Mouse (Mus musculus) heart, embryonic 14.5 days (tissue): ENCODE measurements around the gene Rad51b. TPM values are rescaled to one million over a fixed set of nuclear protein-coding genes. Genes with fewer than 3 reads are reported as not detected.

Experiments used
- ATAC-seq: fragments of 200-750 bp; cut with Nextera tagmentation; 2 replicates; pipeline ENCODE4 v1.8.0; 2017; ENCODE audit warnings: low read depth, moderate TSS enrichment; ENCODE audit not compliant: insufficient number of reproducible peaks, insufficient read depth, low FRiP score
- H3K27ac ChIP-seq, 2 experiments: fragments of 200-500 bp in 1 of 2; fragments of 300-500 bp in 1 of 2; sonication (generic) in 1 of 2; replicated peaks in 1 of 2; 2 replicates each; pipeline ENCODE4 v1.5.1; 2012 to 2014; ENCODE audit warnings: low read depth in 2 of 2, low read length in 2 of 2, control low read depth in 1 of 2, mild to moderate bottlenecking in 1 of 2, mixed read lengths in 1 of 2; ENCODE audit not compliant: control insufficient read depth in 1 of 2, insufficient read depth in 1 of 2
- H3K27me3 ChIP-seq: fragments of 300-500 bp; sonication (generic); 2 replicates; pipeline ENCODE4 v1.6.1; 2014; ENCODE audit warnings: mild to moderate bottlenecking, low read length, control low read depth; ENCODE audit not compliant: control insufficient read depth, insufficient read depth
- H3K36me3 ChIP-seq: fragments of 300-500 bp; sonication (generic); 2 replicates; pipeline ENCODE4 v1.6.1; 2014; ENCODE audit warnings: mild to moderate bottlenecking, control low read depth, low read length, mixed read lengths; ENCODE audit not compliant: control insufficient read depth, insufficient read depth
- H3K4me1 ChIP-seq, 2 experiments: fragments of 200-500 bp in 1 of 2; fragments of 300-500 bp in 1 of 2; sonication (generic) in 1 of 2; 2 replicates each; pipeline ENCODE4 v1.6.1; 2012 to 2014; ENCODE audit warnings: low read length in 2 of 2, control low read depth in 1 of 2, mixed read lengths in 1 of 2; ENCODE audit not compliant: control insufficient read depth in 2 of 2, insufficient read depth in 2 of 2
- H3K4me2 ChIP-seq: fragments of 300-500 bp; sonication (generic); 2 replicates; pipeline ENCODE4 v1.6.1; 2014; ENCODE audit warnings: mild to moderate bottlenecking, low read length
- H3K4me3 ChIP-seq, 2 experiments: fragments of 200-500 bp in 1 of 2; fragments of 300-500 bp in 1 of 2; sonication (generic) in 1 of 2; 2 replicates each; pipeline ENCODE4 v1.5.1; 2012 to 2014; ENCODE audit warnings: low read length in 2 of 2, mild to moderate bottlenecking in 2 of 2, control low read depth in 1 of 2, low read depth in 1 of 2, moderate library complexity in 1 of 2; ENCODE audit not compliant: control insufficient read depth in 1 of 2, insufficient read depth in 1 of 2
- H3K9ac ChIP-seq: fragments of 300-500 bp; sonication (generic); 2 replicates; pipeline ENCODE4 v1.6.1; 2014; ENCODE audit warnings: mild to moderate bottlenecking, low read length
- H3K9me3 ChIP-seq: fragments of 300-500 bp; sonication (generic); 2 replicates; pipeline ENCODE4 v1.6.1; 2016; ENCODE audit warnings: low read length, control low read depth; ENCODE audit not compliant: control insufficient read depth
- WGBS: fragments of 180-500 bp; shearing (Covaris S2); extraction: QIAGEN DNeasy Blood & Tissue Kit; methylation state at CpG from one replicate; pipeline ENCODE4 v1.1.7; 2014; 5-methylcytosine and 5-hydroxymethylcytosine counted together
- polyA plus RNA-seq: library from polyadenylated mRNA; unstranded; fragments of >200 nt; fragmentation: Nextera tagmentation; extraction: Ambion mirVana; gene quantifications from 2 replicates; pipeline ENCODE4 v1.2.1, GENCODE M21; 2014

The Rad51b gene
- polyA plus RNA-seq, 1 experiment from 2014 or later: 4.2 TPM

DNA sequence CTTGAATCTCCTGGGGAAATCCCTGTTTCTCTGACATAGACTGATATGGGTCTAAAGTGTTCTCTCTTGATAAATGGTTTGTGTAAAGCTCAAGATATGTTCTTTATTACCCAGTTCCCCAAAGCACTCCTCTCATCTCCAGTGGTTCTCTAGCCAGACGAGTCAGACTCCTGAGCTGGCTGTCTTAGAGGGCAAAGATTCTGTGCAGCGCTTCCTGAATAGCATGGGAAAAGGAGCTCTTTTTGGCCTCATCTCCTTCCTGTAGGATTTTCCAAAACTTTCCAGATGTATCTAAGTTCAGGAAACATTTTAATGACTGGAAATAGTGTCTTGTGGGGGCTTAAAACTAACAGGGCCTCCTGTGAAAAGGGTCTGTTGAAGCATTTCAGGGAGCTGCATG is 483.7 kb downstream of the Rad51b start:
- H3K4me3 ChIP-seq: no peak overlapping the region
- ATAC-seq: no peak
- H3K9ac ChIP-seq: no peak overlapping the region
- no peaks in the 10 kb centered on the region for H3K27me3 ChIP-seq
- peaks cover 2 to 3% of the 10 kb centered on the region in 2 experiments; a peak in 3 of 4 replicates for H3K4me1 ChIP-seq
- H3K9me3 ChIP-seq: peaks cover 5% of the 10 kb centered on the region
- peak overlapping the region; percentile 27 to 41; a peak in 3 of 4 replicates for H3K27ac ChIP-seq
- H3K36me3 ChIP-seq: no peaks in the 10 kb centered on the region
- WGBS: 56% methylated on average over 2 of the region's 2 CpGs
- H3K4me2 ChIP-seq: no peak overlapping the region

DNA sequence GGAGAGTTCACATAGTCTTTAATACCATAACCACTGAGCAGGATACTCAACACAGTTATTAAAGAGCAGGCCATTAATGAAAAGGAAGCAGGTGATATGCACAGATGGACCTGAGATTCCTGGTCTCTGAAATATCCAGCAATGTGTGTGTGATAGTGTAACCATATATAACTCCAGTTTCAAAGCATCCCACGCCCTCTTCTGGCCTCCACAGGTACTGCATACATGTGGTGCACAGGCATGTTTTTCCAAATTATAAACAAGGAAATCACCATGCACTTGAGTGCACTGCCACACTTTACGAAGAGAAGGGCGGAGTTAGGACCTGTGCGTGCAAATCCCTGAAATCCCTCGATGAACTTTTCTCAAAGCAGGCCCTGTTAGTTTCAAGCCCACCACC is 484.7 kb downstream of the Rad51b start:
- Histone ChIP-seq H3K4me1 (no peaks in the 10 kb centered on the region), H3K9ac (no peak overlapping the region), H3K27me3 (no peaks in the 10 kb centered on the region), H3K27ac (no peak overlapping the region), H3K9me3 (peaks cover 5% of the 10 kb centered on the region), H3K36me3 (no peaks in the 10 kb centered on the region), H3K4me3 (no peak overlapping the region), H3K4me2 (no peak overlapping the region)
- 79% methylated on average over 5 of the region's 5 CpGs for WGBS
- no peak for ATAC-seq

GRCm38 (mm10) chr12:79782444-79783117 is 485.5 kb downstream of the Rad51b start:
- no peak for ATAC-seq
- Histone ChIP-seq H3K4me1 (no peaks in the 10 kb centered on the region), H3K27ac (no peak overlapping the region), H3K36me3 (no peaks in the 10 kb centered on the region), H3K9me3 (peaks cover 5% of the 10 kb centered on the region), H3K4me2 (no peak overlapping the region), H3K4me3 (no peak overlapping the region), H3K27me3 (no peaks in the 10 kb centered on the region), H3K9ac (no peak overlapping the region)
- 89% methylated on average over 6 of the region's 6 CpGs for WGBS

DNA sequence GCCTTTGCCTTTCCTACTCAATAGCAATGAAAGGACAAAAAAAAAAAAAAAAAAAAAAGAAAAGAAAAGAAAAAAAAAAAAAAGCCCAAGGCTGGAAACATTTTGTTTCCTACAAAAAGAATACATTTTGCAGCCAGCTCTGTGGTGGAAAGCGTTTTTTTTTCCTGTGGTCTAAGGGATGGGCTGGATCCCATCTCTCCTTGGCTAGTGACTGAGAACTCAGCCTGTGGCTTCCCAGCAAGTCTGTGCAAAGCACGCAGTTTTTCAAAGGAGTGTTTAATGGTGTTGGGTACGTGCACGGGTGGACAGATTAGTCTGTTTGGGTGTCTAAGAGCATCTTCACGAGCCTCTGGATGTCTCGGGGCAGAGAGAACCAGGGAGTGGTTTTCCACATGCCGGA is 487.1 kb downstream of the Rad51b start:
- no peaks in the 10 kb centered on the region for H3K4me1 ChIP-seq
- H3K36me3 ChIP-seq: no peaks in the 10 kb centered on the region
- no peak for ATAC-seq
- 71% methylated on average over 7 of the region's 7 CpGs for WGBS
- no peak overlapping the region for H3K9ac ChIP-seq
- no peaks in the 10 kb centered on the region for H3K27me3 ChIP-seq
- no peak overlapping the region for H3K4me2 ChIP-seq
- H3K9me3 ChIP-seq: peaks cover 5% of the 10 kb centered on the region
- H3K27ac ChIP-seq: no peak overlapping the region
- H3K4me3 ChIP-seq: no peak overlapping the region

DNA sequence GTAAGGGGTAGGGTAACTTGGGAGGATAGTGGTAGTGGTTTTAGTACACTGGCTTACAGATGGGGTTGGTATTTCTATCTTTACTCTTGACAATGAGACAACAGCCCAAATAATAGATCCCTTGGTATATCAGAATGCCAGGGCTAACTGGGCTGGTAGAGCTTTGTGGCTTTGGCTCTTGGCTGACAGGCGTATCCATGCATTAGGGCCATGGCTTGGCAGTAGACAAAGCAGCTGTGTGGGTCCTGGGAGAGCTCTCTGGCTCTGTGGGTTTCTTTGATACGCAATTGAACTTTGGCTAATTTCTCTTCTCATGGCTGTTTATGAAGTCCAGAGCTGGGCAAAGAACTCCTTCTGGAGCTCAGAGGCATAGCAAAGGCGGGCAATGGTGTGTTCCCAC is 488.6 kb downstream of the Rad51b start:
- Histone ChIP-seq H3K9me3 (peaks cover 5% of the 10 kb centered on the region), H3K9ac (no peak overlapping the region), H3K27ac (no peak overlapping the region), H3K36me3 (no peaks in the 10 kb centered on the region), H3K27me3 (no peaks in the 10 kb centered on the region), H3K4me1 (no peaks in the 10 kb centered on the region), H3K4me3 (no peak overlapping the region), H3K4me2 (no peak overlapping the region)
- no peak for ATAC-seq
- 97% methylated on average over 3 of the region's 3 CpGs for WGBS

GRCm38 (mm10) chr12:79787538-79787937 is 490.5 kb downstream of the Rad51b start:
- peaks cover 5 to 9% of the 10 kb centered on the region in 2 experiments for H3K4me1 ChIP-seq
- no peak overlapping the region for H3K9ac ChIP-seq
- H3K4me3 ChIP-seq: no peak overlapping the region
- WGBS: 91% methylated on average over 10 of the region's 10 CpGs
- no peak for ATAC-seq
- H3K27ac ChIP-seq: no peak overlapping the region
- H3K27me3 ChIP-seq: no peaks in the 10 kb centered on the region
- no peak overlapping the region for H3K4me2 ChIP-seq
- H3K36me3 ChIP-seq: no peaks in the 10 kb centered on the region
- peaks cover 3% of the 10 kb centered on the region for H3K9me3 ChIP-seq

DNA sequence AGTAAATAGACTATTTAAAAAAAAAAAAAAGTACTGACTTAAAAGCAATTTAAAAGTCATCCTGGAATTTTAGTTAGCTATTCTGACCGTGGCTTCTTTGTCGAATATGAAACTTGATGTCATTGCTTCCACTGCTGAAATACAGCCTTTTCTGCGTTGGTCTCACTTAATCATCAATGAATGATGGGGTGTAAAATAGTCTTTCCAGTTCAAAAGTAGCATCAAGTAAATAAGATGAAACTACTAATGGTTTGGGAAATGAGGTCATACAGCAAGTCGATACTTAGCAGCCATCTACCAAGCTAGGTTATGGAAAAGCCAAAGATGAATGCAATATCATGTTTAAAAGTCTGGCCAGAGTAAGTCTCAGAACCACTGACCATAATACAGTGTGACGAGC is 491.3 kb downstream of the Rad51b start:
- Histone ChIP-seq H3K27me3 (no peaks in the 10 kb centered on the region), H3K4me3 (no peak overlapping the region), H3K9me3 (no peaks in the 10 kb centered on the region), H3K4me1 (peaks cover 9 to 13% of the 10 kb centered on the region in 2 experiments), H3K9ac (no peak overlapping the region), H3K4me2 (no peak overlapping the region), H3K36me3 (no peaks in the 10 kb centered on the region), H3K27ac (no peak overlapping the region)
- ATAC-seq: no peak
- WGBS: 91% methylated on average over 5 of the region's 5 CpGs

- H3K27me3 ChIP-seq: no peaks in the 10 kb centered on the region
- H3K9ac ChIP-seq: no peak overlapping the region
- no peak overlapping the region for H3K4me2 ChIP-seq
- peaks cover 9 to 13% of the 10 kb centered on the region in 2 experiments for H3K4me1 ChIP-seq
- whole genome bisulfite sequencing: 77% methylated on average over 6 of the region's 6 CpGs
- no peak overlapping the region for H3K27ac ChIP-seq
- H3K9me3 ChIP-seq: no peaks in the 10 kb centered on the region
- no peak overlapping the region for H3K4me3 ChIP-seq
- H3K36me3 ChIP-seq: no peaks in the 10 kb centered on the region
- no peak for ATAC-seq
These were observed 492.4 kb downstream of the Rad51b start for GRCm38 (mm10) chr12:79789481-79789880.
